Mouse (Mus musculus): ENCODE measurements around the gene Mat2a. TPM values are rescaled to one million over a fixed set of nuclear protein-coding genes. Genes with fewer than 3 reads are reported as not detected.

The Mat2a gene
- polyA plus RNA-seq, 1 experiment from 2014 or later, result 165 TPM

- WGBS, result 90% methylated on average over 7 of the region's 7 CpGs
- ATAC-seq, result no peak
- peaks cover 9% of the 10 kb centered on the region; the same call in 1 of the 2 replicates for H3K36me3 ChIP-seq (ENCODE audit: insufficient read depth, low read length)
These were observed 55.4 kb downstream of the Mat2a start for GRCm38 (mm10) chr6:72383952-72384351.

DNA sequence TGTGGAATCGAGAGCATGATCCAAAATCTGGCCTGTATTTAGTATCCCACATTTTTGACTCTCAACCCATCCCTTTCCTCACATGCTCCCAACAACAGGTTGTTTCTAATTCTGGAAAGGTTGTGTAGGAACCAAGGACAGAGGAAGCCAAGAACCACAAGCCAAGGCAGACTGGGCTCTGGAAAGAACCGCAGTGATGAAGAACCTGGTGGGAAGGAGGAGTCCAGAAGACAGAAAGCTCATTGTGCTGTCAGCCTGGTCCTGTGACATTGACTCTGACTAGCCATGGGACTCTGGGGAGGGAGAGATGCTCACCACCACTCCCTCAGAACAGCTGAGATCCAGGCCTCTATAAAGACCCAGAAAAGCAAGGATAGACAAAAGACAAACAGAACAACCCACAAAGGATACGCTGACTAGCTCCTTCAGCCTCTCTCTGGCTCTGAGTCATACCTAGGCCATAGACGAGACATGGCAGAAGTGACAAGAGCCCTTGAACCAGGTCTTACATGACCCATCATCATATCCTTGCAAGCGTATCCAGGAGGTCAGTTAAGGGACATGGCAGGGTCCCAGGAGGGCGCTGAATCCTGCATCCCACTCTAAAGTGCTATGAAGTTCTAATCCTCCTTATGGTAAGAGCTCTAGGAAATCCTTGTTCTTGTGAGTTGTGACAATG, 56.1 kb downstream of the Mat2a start:
- H3K9me3 ChIP-seq (ENCODE audit: low read length), result no peaks in the 10 kb centered on the region
- H3K9ac ChIP-seq (replicated peaks; ENCODE audit: low read depth), result no peak overlapping the region
- H3K27me3 ChIP-seq (replicated peaks; ENCODE audit: insufficient read depth, low read length), result no peaks in the 10 kb centered on the region
- WGBS, result 74% methylated on average over 6 of the region's 6 CpGs
- DNase-seq (ENCODE audit: low spot score) (no peak), ATAC-seq (no peak)
- H3K4me1 ChIP-seq (ENCODE audit: insufficient read depth, low read depth, low read length), result peaks cover 7% of the 10 kb centered on the region; the same call in 1 of the 2 replicates
- H3K36me3 ChIP-seq (ENCODE audit: insufficient read depth, low read length), result peaks cover 9% of the 10 kb centered on the region; the same call in 1 of the 2 replicates
- no peak overlapping the region for H3K4me2 ChIP-seq (replicated peaks; ENCODE audit: low read depth, low read length)
- H3K27ac ChIP-seq (ENCODE audit: low read length), result no peak overlapping the region
- TF ChIP-seq EP300 (IDR thresholded peaks at IDR 0.05), result no peak
- no peak for TF ChIP-seq CTCF (IDR thresholded peaks at IDR 0.05)
- H3K4me3 ChIP-seq (ENCODE audit: low read depth, low read length), result no peak overlapping the region

More at GRCm38 (mm10) chr6:72383952-72384351, 55.4 kb downstream of the Mat2a start:
- no peak for DNase-seq (ENCODE audit: low spot score)
- Histone ChIP-seq H3K27me3 (replicated peaks; ENCODE audit: insufficient read depth, low read length) (no peaks in the 10 kb centered on the region), H3K9me3 (ENCODE audit: low read length) (no peaks in the 10 kb centered on the region), H3K4me1 (ENCODE audit: insufficient read depth, low read depth, low read length) (peaks cover 14% of the 10 kb centered on the region; the same call in 1 of the 2 replicates), H3K9ac (replicated peaks; ENCODE audit: low read depth) (no peak overlapping the region), H3K4me2 (replicated peaks; ENCODE audit: low read depth, low read length) (no peak overlapping the region), H3K27ac (ENCODE audit: low read length) (no peak overlapping the region), H3K4me3 (ENCODE audit: low read depth, low read length) (no peak overlapping the region)
- TF ChIP-seq CTCF (IDR thresholded peaks at IDR 0.05) (no peak), EP300 (IDR thresholded peaks at IDR 0.05) (no peak)

Other genes starting within 250 kb of the Mat2a start
- 17.3 and 20.6 TPM in 2 replicates for gene Atoh8, start 204.0 kb downstream of the Mat2a start, polyA plus RNA-seq (2015; fragmentation: Nextera tagmentation; extraction: Ambion mirVana)
- gene Sftpb, start 134.9 kb downstream of the Mat2a start, polyA plus RNA-seq (2015; fragmentation: Nextera tagmentation; extraction: Ambion mirVana), result 1,292 and 1,589 TPM in 2 replicates
- 26.1 and 27.4 TPM in 2 replicates for gene Usp39, start 94.4 kb downstream of the Mat2a start, polyA plus RNA-seq (2015; fragmentation: Nextera tagmentation; extraction: Ambion mirVana)
- 23.0 and 24.2 TPM in 2 replicates for gene 0610030E20Rik, start 92.2 kb downstream of the Mat2a start, polyA plus RNA-seq (2015; fragmentation: Nextera tagmentation; extraction: Ambion mirVana)
- 17.6 and 25.7 TPM in 2 replicates for gene Tmem150a, start 84.1 kb downstream of the Mat2a start, polyA plus RNA-seq (2015; fragmentation: Nextera tagmentation; extraction: Ambion mirVana)
- 202 and 208 TPM in 2 replicates for gene Rnf181, start 72.6 kb downstream of the Mat2a start, polyA plus RNA-seq (2015; fragmentation: Nextera tagmentation; extraction: Ambion mirVana)
- 80.5 and 83.3 TPM in 2 replicates for gene Vamp5, start 59.1 kb downstream of the Mat2a start, polyA plus RNA-seq (2015; fragmentation: Nextera tagmentation; extraction: Ambion mirVana)
- 608 and 656 TPM in 2 replicates for gene Vamp8, start 48.9 kb downstream of the Mat2a start, polyA plus RNA-seq (2015; fragmentation: Nextera tagmentation; extraction: Ambion mirVana)
- 28.6 and 32.2 TPM in 2 replicates for gene Ggcx, start 25.2 kb downstream of the Mat2a start, polyA plus RNA-seq (2015; fragmentation: Nextera tagmentation; extraction: Ambion mirVana)
- not detected in 2 replicates for gene Sh2d6, start 82.1 kb upstream of the Mat2a start, polyA plus RNA-seq (2015; fragmentation: Nextera tagmentation; extraction: Ambion mirVana)
- gene Capg, start 104.8 kb upstream of the Mat2a start, polyA plus RNA-seq (2015; fragmentation: Nextera tagmentation; extraction: Ambion mirVana), result 136 and 148 TPM in 2 replicates
- 15.9 and 19.7 TPM in 2 replicates for gene Elmod3, start 158.9 kb upstream of the Mat2a start, polyA plus RNA-seq (2015; fragmentation: Nextera tagmentation; extraction: Ambion mirVana)
- 38.9 and 42.7 TPM in 2 replicates for gene Retsat, start 158.9 kb upstream of the Mat2a start, polyA plus RNA-seq (2015; fragmentation: Nextera tagmentation; extraction: Ambion mirVana)
- 120 and 155 TPM in 2 replicates for gene Tgoln1, start 177.4 kb upstream of the Mat2a start, polyA plus RNA-seq (2015; fragmentation: Nextera tagmentation; extraction: Ambion mirVana)

Measured in lung, postnatal 0 days (tissue).